Mouse (Mus musculus): ENCODE data around the gene Dpp6.

The Dpp6 gene

DNA sequence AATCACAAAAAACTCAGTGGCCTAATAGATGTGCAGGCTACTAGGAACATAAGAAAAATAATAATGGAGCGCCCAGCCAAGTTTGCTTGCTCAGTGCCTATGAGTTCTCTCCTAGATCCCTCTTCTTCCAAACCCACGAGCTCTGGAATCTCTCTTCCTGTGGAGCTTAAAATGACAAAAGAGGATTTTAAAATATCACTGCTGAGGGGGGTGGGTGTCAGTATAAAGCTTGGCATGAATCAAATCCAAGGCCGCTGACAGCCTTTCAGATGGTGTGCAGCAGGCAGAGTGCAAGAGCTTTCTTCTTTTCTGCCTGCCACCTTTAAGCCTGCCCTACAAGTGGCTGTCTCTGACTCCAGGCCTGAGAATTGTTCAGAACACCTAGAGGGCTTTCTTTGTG lies 387.7 kb downstream of the Dpp6 start:
- no peak for DNase-seq

DNA sequence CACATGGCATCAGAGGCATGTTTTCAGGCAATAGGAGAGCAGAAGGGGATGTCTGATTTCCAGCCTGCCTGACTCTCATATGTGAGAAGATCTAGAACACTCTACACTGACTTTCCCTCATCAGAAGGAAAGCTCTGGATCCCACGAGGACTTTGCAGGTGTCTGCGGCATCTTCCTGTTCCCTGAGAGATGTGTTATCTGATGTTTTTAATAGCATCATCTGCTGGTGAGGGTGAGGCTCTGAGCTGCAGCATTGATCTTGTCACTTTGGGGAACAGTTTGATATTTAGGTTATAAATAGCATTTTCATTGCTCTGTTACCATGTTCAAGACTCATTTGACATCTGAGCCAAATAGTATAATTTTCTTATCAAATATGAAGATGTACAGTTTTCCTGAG lies 388.8 kb downstream of the Dpp6 start:
- DNase-seq: no peak

DNA sequence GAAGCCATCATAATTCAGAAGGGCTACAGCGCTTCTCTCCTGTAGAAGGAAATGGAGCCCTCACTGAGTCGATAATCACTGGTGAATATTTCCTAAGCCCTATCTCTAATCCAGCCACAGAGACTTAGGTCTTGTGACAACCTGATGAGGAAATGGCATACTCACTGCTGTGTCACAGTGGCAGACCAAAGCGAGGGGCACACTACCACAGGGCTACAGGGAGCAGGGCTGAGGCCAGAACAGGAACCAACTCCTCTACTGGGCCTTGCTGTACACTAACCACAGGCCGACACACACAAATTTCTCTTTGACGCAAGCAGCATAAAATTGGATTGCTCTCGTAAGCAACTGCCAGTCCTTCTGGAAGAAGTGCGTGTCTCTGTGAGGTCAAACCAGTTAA lies 389.2 kb downstream of the Dpp6 start:
- no peak for DNase-seq

DNA sequence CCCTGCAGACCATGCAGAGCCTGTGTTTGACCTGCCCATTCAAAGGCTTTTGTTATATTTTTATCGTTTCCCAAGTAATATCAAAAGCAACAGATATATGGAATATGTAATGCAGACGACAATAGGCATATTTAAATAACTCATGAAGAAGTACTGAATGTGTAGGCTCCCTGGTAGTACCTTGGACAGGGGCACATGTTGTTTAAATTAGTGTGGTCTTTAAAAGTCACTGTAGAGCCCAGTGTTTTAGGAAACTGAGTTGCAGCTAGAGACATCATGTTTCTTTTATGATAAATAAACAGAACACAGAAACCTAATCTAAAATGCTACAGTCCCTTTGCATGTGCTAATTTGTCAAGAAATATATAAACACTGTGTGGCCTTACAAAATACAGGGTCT lies 403.1 kb downstream of the Dpp6 start:
- no peak for DNase-seq

DNA sequence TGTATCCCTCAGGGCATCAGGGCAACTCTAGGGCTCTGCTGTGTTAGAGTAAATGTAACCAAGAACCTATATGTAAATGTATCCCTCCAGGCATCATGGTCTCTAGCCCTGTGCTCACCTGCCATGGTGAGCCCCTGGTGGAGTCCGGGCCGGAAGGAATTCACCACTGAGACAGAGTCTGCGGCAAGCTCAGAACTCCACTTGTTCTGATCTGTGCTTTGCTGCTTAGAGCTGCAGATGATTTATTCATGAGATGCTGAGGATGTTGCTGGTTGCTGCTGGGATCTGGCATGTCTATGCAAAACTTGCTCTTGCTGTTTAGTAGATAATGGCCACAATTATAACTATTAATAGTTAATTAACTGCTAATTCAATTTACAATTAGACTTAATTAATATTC lies 425.1 kb downstream of the Dpp6 start:
- DNase-seq: no peak

DNA sequence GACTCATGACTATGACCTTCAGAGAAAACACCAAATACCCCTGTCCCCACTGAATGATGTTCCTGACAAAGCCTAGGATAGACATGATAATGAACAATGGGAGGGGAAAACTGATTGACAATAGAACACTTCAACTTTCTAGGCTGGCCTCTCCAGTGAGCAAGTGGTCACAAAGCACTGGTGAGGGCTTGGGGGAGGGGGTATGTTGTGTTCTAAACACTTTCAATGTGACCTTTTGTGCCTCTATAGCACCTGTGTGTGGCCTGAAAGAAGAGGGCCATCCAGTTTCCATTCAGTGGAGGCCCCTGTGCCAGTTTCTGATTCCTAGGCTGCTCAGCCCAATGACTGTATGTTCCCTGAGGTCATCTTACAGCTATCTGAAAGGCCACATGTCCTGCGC lies 426.2 kb downstream of the Dpp6 start:
- DNase-seq: no peak

DNA sequence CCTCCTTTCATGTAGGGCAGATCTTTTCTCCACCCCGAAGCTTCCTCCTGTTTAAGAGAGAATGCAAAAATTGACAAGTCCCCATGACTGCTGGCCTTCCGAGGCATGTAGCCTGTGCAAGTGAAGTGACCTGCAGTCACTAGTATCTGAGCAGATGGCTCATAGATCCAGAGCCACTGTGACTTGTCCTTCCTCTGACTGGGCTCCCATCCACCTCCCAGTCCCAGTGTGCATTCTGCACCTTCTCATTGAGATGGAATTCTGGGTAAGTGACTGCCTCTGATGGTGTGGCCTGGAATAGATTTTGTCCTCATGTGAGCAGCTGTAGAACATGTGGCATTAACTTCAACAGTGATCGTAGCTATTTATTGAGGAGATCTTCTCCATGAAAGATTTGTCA lies 430.8 kb downstream of the Dpp6 start:
- DNase-seq: no peak

DNA sequence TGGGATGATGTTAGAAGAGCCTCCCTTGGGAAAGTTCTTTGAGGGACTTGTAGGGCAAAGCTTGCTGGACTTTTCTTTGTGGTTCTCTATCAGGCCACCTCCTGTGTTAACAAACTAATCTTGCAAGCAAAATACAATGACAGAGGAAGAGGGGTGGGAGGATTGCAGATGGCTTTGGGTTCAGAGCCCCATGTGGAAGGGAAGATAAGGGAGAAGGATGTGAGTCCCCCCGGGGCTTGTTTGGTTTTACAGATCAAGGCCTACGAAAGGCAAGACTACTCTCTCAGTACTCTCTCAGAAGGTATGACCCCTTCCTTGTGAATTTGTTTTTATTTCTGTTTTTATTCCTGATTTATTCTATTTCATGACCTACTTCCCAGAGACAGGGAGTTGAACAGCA lies 431.7 kb downstream of the Dpp6 start:
- no peak for DNase-seq

DNA sequence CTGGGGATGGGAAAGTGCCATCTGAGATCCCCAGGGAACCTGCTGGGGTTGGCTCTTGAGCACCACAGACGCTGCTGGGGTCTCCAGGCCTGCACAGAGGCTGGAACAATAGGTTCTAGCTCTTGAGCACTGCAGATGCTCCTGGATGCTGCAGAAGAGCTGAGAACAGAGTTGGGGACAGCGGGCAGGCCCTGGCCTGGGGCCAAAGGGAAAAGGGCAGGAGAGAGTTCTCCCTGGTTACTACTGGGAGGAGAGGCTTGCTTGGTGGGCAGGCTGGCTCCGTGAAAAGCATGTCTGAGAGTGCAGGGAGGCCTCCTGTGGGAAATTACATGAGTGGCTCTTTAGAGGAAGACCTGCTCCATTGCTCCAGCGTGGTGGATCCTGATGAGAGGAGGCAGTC lies 432.9 kb downstream of the Dpp6 start:
- DNase-seq: no peak

DNA sequence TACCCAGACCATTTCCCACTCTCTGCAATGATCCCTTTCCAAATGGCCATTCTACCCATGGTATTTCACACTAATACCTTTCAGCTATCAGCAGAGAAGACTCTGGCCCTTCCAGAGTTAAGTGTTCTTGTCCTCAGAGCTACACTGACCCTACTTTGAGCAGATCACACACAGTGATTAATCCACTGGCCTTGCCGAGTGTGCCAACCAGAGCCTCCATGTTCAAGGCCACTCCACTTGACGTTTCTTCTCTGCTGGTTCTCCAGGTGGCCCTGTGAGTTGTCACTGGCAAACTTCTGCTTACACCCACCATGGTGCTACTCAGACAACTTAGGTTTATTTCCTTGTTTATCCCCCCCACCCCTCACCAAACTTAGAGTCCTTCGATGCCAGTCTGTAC lies 433.9 kb downstream of the Dpp6 start:
- DNase-seq: no peak

DNA sequence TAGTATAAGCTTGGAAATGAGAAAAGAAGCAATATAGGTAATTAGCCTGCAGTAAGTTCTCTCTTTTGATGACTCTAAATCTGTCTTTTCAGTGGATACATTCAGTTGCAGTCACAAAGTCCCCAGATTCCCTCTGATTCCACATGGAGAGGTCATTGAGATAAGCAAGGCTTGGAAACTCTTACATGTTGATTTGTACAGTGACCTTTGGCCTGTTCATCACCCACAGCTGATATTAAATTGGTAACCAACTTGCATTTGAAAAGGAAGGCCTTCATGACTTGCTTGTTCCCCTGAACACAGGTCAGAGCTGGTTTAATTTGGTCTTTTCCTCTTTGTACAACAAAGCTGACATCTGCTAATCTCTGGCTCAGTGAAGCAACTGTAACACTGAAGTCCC lies 434.4 kb downstream of the Dpp6 start:
- no peak for DNase-seq

DNA sequence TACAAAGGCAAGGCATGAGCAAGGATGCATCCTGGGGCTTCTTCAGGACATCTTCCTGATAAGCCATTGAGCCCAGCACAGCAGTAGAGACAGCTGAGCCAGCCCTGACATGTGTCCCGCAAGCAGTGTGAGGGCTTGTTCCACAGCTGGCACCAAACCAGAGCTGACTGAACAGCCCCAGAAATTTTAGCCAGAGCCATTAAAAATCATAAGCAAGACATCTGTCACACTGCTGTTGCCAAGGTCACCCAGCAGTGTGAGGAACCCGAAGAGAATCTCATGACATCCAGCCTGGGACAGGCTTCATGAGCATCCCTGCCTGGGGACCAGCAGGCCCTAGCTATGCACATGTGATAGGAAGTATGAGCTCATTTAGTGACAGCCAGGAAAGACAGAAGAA lies 438.2 kb downstream of the Dpp6 start:
- no peak for DNase-seq

DNA sequence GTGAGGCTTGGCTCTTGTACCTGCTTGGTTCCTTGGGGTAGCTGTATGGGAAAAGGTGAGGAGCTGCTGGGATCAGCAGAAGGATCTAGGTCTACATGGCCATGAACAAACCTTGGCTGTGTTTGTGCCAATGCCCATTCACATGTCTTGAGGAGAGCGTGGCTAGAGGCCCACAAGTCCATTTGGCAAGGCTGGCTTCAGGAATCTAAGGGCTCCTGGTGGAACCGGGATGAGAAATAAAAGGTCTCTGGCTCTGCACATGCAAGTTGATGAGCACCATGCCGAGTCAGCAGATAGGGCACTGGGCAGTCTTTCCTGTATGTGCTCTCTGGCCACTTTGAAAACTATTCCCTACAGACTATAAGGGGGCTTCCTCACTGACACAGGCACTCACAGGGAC lies 441.6 kb downstream of the Dpp6 start:
- DNase-seq: no peak

DNA sequence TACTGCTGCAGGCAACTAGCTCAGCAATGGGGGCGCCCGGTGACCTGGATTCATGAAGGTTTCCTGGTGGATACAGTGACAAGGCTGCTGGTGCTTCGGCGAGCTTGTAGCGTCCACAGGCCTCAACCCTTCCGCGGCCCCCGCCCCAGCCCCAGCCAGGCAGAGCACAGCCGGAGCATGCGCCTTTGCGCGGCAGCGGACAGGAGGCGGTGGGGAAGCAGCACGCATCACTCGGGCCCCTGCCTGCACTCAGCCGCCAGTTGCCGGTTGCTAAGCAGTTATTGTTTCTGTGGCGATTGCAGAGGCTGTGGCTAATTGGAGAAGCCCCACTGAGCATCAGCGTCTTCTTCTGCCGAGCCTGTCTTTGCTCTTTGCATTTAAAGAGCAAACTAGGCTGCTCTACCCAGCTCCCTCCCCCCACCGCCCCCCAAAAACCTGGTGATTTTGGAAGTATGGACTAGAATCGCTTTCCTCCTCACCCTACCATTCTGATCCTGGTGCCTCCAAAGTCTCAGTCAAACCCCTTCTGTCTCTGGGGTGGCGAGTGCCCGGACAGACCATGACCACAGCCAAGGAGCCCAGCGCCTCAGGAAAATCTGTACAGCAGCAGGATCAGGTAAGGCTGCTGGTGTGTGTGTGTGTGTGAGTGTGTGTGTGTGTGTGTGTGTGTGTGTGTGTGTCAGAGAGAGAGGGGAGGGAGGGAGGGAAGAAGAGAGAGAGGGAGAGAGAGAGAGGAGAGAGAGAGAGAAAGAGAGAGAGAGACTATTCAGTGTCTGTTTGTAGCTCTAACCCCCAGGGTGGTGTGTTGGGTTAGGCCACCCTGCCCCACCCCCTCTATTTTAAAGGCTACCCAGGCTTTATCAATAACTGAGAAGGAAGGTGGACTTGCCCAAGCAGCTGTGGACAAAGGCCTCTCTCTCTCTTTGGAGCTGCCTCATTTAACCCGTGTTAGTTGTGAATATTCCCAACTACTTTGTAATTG lies 445.0 kb downstream of the Dpp6 start:
- peak; percentile 21 for DNase-seq

DNA sequence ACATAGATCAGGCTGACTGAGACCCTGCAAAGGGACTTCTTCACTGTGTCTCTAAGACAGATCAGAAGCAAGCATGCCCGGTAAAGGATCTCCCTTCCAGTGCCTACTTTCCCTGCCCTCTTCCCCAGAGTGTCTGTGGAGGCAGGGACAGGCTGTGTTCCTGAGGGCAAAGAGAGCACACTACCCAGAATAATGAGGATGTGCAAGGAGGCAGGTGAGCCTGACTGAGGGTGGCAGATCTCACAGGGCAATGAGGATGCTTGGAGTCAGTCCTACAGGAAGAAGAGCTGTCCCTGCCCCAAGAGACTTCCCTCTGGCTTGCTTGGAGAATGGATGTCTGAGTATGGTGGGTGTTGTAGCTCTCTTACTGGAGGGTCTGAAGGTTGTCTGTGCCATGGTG lies 445.7 kb downstream of the Dpp6 start:
- no peak for DNase-seq

DNA sequence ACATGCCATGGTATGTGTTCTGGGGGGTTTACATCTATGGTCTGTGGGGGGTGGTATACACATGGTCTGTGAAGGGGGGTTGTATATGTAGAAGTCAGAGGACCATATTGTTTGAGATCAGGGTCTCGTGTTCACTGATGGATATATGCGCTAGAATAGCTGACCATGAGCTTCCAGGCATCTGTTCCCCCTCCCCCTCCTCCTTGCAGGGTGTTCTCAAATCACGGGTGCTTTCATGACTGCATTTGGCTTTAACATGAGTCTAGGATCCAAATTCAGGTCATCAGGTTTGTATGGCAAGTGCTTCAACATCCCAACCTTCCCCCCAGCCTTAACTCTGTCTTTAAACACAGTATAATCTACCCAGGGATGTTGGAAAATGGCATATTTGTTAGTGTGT lies 448.3 kb downstream of the Dpp6 start:
- DNase-seq: no peak

DNA sequence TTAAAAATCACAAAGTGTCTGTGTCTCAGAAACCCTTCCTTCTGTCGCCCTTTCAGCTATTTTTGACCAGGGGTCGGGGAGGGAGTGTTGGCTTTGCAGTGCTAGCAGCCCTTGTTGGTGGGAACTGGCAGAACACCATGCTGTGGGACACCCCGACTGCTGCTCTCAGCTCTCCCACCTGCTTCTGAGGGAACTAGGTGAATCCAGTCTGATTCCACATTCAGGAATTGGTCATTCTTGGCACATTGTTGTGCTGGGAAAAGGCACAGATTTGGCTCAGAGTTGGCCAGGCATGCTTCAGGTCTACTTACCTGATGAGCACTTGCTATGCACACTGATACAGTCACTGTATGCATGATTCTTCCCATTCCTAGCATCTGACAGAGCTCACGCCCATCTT lies 454.3 kb downstream of the Dpp6 start:
- no peak for DNase-seq

DNA sequence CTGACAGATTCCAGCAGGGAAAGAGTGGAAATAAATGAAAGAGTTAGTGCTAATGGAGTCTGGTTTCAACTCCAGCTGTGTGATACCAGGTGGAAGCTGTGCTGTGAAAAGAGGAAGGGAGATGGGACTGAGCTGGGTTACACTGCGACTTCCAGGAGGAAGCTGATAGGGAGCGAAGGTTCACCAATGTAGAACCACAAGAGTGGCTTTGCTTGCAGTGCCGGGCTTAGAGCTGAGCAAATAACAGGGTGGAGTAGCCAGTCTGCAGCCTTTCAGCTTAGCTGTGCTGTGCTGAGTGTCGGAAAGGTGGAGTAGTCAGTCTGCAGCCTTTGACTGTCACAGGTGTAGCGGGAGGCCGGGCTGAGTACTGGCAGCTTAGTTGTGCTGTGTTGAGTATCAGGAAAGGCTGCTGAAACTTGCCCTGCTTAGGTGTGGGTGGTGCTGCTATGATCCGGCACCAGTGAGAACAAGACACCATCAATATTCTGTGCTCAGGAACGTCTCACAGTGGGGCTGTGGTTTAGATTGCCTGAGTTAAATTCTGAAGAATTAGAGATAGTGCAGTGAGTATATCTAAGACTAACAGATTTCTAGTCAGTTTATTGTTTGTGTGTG lies 457.9 kb downstream of the Dpp6 start:
- no peak for DNase-seq

DNA sequence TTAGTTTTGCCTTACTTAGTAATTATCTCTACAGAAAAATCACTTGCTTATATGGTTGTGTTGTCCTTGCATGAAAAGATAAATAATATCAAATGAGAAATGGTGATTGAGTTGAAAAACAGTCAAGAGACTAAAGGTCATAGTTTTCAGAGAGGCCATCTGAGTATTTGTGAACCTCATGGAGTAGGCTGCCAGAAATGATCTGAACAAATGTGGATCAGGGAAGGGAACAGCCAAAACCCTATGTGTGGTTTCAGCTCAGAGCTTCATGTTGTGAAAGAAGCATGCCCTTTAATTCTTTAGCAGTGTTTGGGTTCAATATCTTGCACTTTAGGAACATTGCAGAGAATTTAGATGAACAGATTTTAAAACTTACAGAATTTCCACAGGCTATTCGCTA lies 458.9 kb downstream of the Dpp6 start:
- DNase-seq: no peak

DNA sequence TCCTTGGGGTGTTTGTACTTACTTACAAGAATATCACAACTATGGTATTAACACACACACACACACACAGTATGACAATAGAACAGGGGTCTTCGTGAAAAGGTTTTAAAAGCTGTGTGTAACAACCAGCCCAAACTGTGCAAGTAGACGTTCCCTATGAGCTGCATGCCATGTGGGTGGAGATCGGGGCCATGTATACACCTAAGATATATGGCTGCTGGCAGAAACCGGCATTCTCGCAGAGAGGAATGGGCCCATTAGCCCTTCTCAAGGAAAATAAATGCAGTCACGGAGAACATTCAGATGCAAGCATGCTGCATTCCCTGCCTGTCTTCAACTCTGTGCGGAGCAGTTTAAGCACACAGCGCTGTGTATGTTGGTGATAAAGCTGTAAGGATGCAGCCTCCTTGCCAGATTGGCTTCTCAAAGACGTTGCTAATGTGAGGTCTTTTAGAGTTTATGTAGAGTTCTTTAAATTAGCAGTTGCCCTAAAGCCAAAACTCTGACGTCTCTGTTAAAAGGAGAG lies 461.2 kb downstream of the Dpp6 start:
- DNase-seq: no peak

DNA sequence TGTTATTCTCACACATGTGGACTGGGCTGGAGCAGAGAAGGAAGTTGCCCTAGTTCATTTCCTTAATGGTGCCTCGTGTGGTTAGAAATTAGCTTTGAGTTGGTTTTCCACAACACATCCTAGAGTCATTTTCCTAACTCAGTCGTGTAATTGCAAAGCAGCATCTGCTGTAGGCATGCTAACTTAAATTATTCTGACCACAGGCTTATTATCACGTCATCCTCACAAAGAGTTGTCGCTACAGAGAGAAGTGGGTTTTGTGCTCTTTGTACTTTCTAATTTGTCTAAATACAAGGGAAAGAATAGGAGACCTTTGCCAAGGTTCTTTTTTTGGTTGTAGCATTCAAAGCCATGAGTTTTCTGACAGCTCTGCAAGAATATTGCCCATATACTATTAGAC lies 469.9 kb downstream of the Dpp6 start:
- DNase-seq: no peak

DNA sequence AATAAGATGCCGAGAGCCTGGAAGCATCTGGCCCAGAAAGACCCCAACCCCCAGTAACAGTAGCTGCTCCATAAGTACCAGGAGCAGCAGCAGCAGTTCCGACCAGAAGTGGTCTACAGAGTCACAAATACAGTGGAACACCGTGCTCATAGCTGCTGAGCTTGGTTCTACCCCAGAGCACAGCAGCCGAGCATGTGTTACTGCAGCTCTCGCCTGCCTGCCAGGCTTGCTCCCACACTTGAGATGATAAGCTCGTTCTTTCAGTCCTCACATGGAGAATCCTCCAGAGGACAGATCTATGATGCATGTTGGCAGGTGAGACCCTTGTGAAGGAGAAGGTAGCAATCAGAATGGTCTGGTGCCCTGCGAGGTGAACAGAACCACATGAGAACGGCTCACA lies 474.4 kb downstream of the Dpp6 start:
- no peak for DNase-seq

DNA sequence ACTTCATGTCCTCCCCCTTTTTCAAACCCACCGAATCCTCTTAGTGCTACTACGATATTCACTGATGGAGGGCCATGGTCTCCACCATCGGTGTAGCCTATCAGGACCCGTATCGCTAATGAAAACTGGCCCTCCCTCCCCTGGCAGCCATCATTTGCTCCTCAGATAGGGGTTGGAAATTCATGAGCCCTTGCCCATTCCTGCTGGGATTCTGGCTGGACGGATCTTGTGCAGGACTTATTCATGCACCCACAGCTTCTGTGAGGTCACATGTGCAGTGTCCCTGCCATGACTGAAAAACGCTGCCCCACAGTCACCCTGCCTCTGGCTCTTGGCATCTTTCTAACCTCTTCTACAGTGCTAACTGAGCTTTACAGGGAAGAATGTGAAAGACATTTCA lies 475.2 kb downstream of the Dpp6 start:
- no peak for DNase-seq

DNA sequence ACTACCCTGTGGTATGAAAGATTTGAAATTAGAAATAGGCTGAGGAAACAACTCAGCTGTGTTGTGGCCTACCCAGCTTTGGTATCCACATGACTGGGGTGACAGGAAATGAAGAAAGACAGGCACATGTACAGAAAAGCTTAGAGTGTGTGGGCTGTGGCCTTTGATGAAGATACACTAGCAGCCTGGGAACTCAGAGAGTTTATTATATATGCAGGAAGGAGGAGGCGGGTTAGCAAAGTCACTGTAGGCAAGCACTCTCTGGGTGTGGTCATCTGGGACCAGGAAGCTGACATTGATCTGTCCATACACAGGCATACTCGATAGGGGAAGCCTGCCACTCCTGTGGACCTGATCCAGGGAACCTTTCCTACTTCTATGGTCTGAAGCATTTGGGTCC lies 487.1 kb downstream of the Dpp6 start:
- peak; percentile 16 for DNase-seq

Measured in thymus, postnatal 4 days (tissue).